Mouse (Mus musculus): Measurements from ENCODE around the gene Piezo1.

DNA sequence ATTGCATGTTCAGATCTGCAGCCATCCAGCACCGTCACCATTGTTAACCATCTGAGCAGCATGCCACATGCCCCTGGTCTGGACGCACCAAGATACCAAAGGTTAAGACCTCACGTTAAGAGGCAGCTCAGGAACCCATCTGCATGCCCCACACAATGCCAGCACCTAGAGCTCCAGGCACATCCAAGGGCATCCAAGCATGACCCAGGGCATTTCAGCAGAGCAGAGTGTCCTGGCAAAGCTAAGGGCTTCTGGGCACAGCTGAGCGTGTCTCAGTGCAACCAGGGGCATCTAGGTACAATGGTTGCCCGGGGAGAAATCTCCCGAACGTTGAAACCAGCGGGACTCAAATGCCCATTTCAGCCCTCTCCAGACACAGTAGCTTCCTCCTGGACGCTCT lies 49.5 kb upstream of the Piezo1 start:
- TF ChIP-seq POLR2A (IDR thresholded peaks at IDR 0.05; ENCODE audit: insufficient read depth, low read depth, low read length) (no peak), CTCF (IDR thresholded peaks at IDR 0.05) (no peak), EP300 (IDR thresholded peaks at IDR 0.05; ENCODE audit: insufficient read depth, low read depth, low read length) (no peak)
